In genomic region chr9:119982956-119983551, GRCm38 (mm10) we compare ENCODE assay signal across 8 mouse cellular contexts. TPM values are rescaled to one million over a fixed set of nuclear protein-coding genes. Genes with fewer than 3 reads are reported as not detected.
A peak's percentile ranks its signal among the peaks of the same experiment; 100 is the strongest.
DNase-seq lines count a peak whose midpoint lies in the region; ATAC-seq and TF ChIP-seq lines count a peak whose summit lies in the region.

No protein-coding gene starts in this region.

- DNase-seq in A20 (ENCODE audit: low read depth, low spot score), result peak; percentile 82
- peak; percentile 43 to 60 for DNase-seq in cerebellum, postnatal 25 days
- DNase-seq in lung, postnatal 36 days, result peak; percentile 80
- DNase-seq in spleen, postnatal 14 days (ENCODE audit: low spot score in 2 of 2), result peak; percentile 35 to 38
- no peak for DNase-seq in frontal cortex, postnatal 36 days (ENCODE audit: low spot score in 2 of 2)

- no peak for TF ChIP-seq CTCF in ES-Bruce4 (IDR thresholded peaks at IDR 0.05; ENCODE audit: low read depth, low read length)

- peak overlapping the region; percentile 92 for H3K4me3 ChIP-seq in ES-Bruce4 (ENCODE audit: low read depth, low read length)
- H3K4me3 ChIP-seq in heart, embryonic 11.5 days (ENCODE audit: low read depth, low read length), result peak overlapping the region; percentile 75
- peak overlapping the region; percentile 68 for H3K4me3 ChIP-seq in kidney, embryonic 14.5 days (ENCODE audit: low read length)

- WGBS in heart, embryonic 11.5 days (ENCODE audit: insufficient replicate concordance), result under 1% methylated on average over 45 of the region's 48 CpGs
- 1% methylated on average over 44 of the region's 48 CpGs for WGBS in kidney, embryonic 14.5 days

- H3K9me3 ChIP-seq in ES-Bruce4 (replicated peaks; ENCODE audit: control insufficient read depth, insufficient read depth, low read length, poor library complexity, severe bottlenecking), result no peaks in the 10 kb centered on the region
- no peaks in the 10 kb centered on the region for H3K9me3 ChIP-seq in heart, embryonic 11.5 days (replicated peaks; ENCODE audit: control insufficient read depth, low read length)
- no peaks in the 10 kb centered on the region for H3K9me3 ChIP-seq in kidney, embryonic 14.5 days (ENCODE audit: control insufficient read depth, low read length)

- no peaks in the 10 kb centered on the region for H3K27me3 ChIP-seq in ES-Bruce4 (ENCODE audit: control insufficient read depth, insufficient read depth, low read length, poor library complexity, severe bottlenecking)
- no peaks in the 10 kb centered on the region for H3K27me3 ChIP-seq in heart, embryonic 11.5 days (ENCODE audit: control insufficient read depth, insufficient read depth, low read length)
- H3K27me3 ChIP-seq in kidney, embryonic 14.5 days (ENCODE audit: control insufficient read depth, insufficient read depth, low read length), result no peaks in the 10 kb centered on the region

- no peak for TF ChIP-seq POLR2A in ES-Bruce4 (IDR thresholded peaks at IDR 0.05; ENCODE audit: insufficient read depth, low read length)

- peak; percentile 27; the same call in 1 of the 2 replicates for ATAC-seq in heart, embryonic 11.5 days (replicated peaks; ENCODE audit: insufficient number of reproducible peaks, low FRiP score, low TSS enrichment)
- no peak for ATAC-seq in kidney, embryonic 14.5 days (ENCODE audit: low FRiP score, low TSS enrichment)

- H3K36me3 ChIP-seq in ES-Bruce4 (ENCODE audit: control insufficient read depth, insufficient read depth, low read length, poor library complexity, severe bottlenecking), result no peaks in the 10 kb centered on the region
- H3K36me3 ChIP-seq in heart, embryonic 11.5 days (ENCODE audit: control insufficient read depth, insufficient read depth, low read length), result no peaks in the 10 kb centered on the region
- no peaks in the 10 kb centered on the region for H3K36me3 ChIP-seq in kidney, embryonic 14.5 days (ENCODE audit: control insufficient read depth, insufficient read depth, low read length)

- peaks cover 24% of the 10 kb centered on the region for H3K4me1 ChIP-seq in ES-Bruce4 (ENCODE audit: control insufficient read depth, insufficient read depth, low read length)
- H3K4me1 ChIP-seq in heart, embryonic 11.5 days (ENCODE audit: control insufficient read depth, insufficient read depth, low read length), result peaks cover 58% of the 10 kb centered on the region
- H3K4me1 ChIP-seq in kidney, embryonic 14.5 days (ENCODE audit: control insufficient read depth, insufficient read depth, low read length), result peaks cover 44% of the 10 kb centered on the region

- no peak overlapping the region for H3K27ac ChIP-seq in ES-Bruce4 (ENCODE audit: insufficient read depth, low read length)
- peak overlapping the region; percentile 98 for H3K27ac ChIP-seq in heart, embryonic 11.5 days (ENCODE audit: low read depth, low read length)
- H3K27ac ChIP-seq in kidney, embryonic 14.5 days (ENCODE audit: low read depth, low read length), result peak overlapping the region; percentile 74; the same call in 1 of the 2 replicates

- peak overlapping the region; percentile 95 for H3K4me2 ChIP-seq in heart, embryonic 11.5 days
- peak overlapping the region; percentile 87 for H3K4me2 ChIP-seq in kidney, embryonic 14.5 days (replicated peaks; ENCODE audit: low read depth, low read length)

- TF ChIP-seq EP300 in ES-Bruce4 (IDR thresholded peaks at IDR 0.05; ENCODE audit: insufficient read depth, low read depth, low read length), result no peak

- H3K9ac ChIP-seq in ES-Bruce4 (ENCODE audit: low read depth, poor library complexity, severe bottlenecking), result peak overlapping the region; percentile 82
- H3K9ac ChIP-seq in heart, embryonic 11.5 days (ENCODE audit: low read depth, low read length), result peak overlapping the region; percentile 84
- peak overlapping the region; percentile 70 for H3K9ac ChIP-seq in kidney, embryonic 14.5 days (ENCODE audit: low read depth, low read length)

RNA-seq across cellular contexts. Expression of gene Csrnp1, which starts 1.4 kb away (rescaled TPM):
- polyA plus RNA-seq in ES-Bruce4 (2011; ENCODE audit: insufficient read depth, insufficient read length, low read depth, missing spikeins), result 28.4 and 39.7 TPM in 2 replicates
- polyA plus RNA-seq in heart, embryonic 11.5 days (2014; fragmentation: Nextera tagmentation; extraction: Ambion mirVana), result 3.3 and 4.2 TPM in 2 replicates
- 1.9 and 3.9 TPM in 2 replicates for polyA plus RNA-seq in kidney, embryonic 14.5 days (2014; fragmentation: Nextera tagmentation; extraction: Ambion mirVana)

RNA-seq across cellular contexts. Expression of gene Xirp1, which starts 40.3 kb away (rescaled TPM):
- polyA plus RNA-seq in ES-Bruce4 (2011; ENCODE audit: insufficient read depth, insufficient read length, low read depth, missing spikeins), result not detected in 2 replicates
- polyA plus RNA-seq in heart, embryonic 11.5 days (2014; fragmentation: Nextera tagmentation; extraction: Ambion mirVana), result 38.2 and 64.5 TPM in 2 replicates
- polyA plus RNA-seq in kidney, embryonic 14.5 days (2014; fragmentation: Nextera tagmentation; extraction: Ambion mirVana), result not detected in 2 replicates

RNA-seq across cellular contexts. Expression of gene Ttc21a, which starts 45.6 kb away (rescaled TPM):
- 0.93 and 1.2 TPM in 2 replicates for polyA plus RNA-seq in ES-Bruce4 (2011; ENCODE audit: insufficient read depth, insufficient read length, low read depth, missing spikeins)
- 0.23 and 0.37 TPM in 2 replicates for polyA plus RNA-seq in heart, embryonic 11.5 days (2014; fragmentation: Nextera tagmentation; extraction: Ambion mirVana)
- polyA plus RNA-seq in kidney, embryonic 14.5 days (2014; fragmentation: Nextera tagmentation; extraction: Ambion mirVana), result 0.06 and 0.19 TPM in 2 replicates

RNA-seq across cellular contexts. Expression of gene Gorasp1, which starts 45.7 kb away (rescaled TPM):
- polyA plus RNA-seq in ES-Bruce4 (2011; ENCODE audit: insufficient read depth, insufficient read length, low read depth, missing spikeins), result 7.2 and 9.2 TPM in 2 replicates
- 18.0 and 20.3 TPM in 2 replicates for polyA plus RNA-seq in heart, embryonic 11.5 days (2014; fragmentation: Nextera tagmentation; extraction: Ambion mirVana)
- 17.8 and 22.1 TPM in 2 replicates for polyA plus RNA-seq in kidney, embryonic 14.5 days (2014; fragmentation: Nextera tagmentation; extraction: Ambion mirVana)

Comparison
In these comparisons a context has a peak if more than half of its experiments do, and no peak if none do; other contexts are left out.
1. DNase-seq: peak in A20 (single experiment), cerebellum, postnatal 25 days (2 of 2), lung, postnatal 36 days (single experiment) and spleen, postnatal 14 days (2 of 2); none in frontal cortex, postnatal 36 days (0 of 2).
2. RNA of gene Xirp1, which starts 40.3 kb away (polyA plus RNA-seq): 38.2 to 64.5 TPM in heart, embryonic 11.5 days; not detected in ES-Bruce4 and not detected in kidney, embryonic 14.5 days; every median in the first group is over 10 times any median in the second.
3. Peak in every context shown above with its lines, with median percentiles within 50 percentile points of each other: H3K4me3 ChIP-seq and H3K9ac ChIP-seq.